Mouse (Mus musculus) stomach, postnatal 0 days (tissue): ENCODE measurements around the gene Bloc1s2.

ENCODE experiments used
- CTCF ChIP-seq: IDR thresholded peaks from 2 replicates; pipeline ENCODE4 v1.5.1; 2016; ENCODE audit warnings: antibody characterized with exemption, low read depth, mild to moderate bottlenecking, moderate library complexity
- EP300 ChIP-seq: optimal IDR thresholded peaks from 2 replicates; pipeline ENCODE3; 2016; ENCODE audit warnings: antibody characterized with exemption

GRCm38 (mm10) chr19:44100840-44101239 is 45.4 kb downstream of the Bloc1s2 start:
- TF ChIP-seq EP300, result no peak
- no peak for TF ChIP-seq CTCF
